Mouse (Mus musculus): ENCODE data around the gene Slc44a1.

DNA sequence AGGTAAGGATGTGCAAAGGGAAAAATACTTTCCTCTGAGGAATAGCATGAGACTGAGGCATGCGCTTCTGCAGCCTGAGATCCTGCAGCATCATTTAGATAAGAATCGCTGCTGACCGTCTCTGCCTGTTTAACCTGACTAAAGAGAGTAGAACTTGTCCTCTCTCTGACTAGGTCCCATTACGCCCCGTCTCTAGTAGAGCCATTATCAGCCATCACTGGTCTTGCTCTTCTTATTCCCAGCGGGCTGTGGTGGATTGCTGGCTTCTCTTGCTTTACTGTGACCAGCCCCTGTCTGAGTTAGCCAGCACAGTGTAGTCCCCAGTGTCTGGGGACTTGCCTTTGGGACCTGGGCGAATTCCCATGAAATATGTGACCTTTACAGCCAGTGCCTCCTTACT is 50.2 kb downstream of the Slc44a1 start:
- no peak for TF ChIP-seq CTCF (IDR thresholded peaks at IDR 0.05; ENCODE audit: extremely low read depth, insufficient read length, insufficient replicate concordance, low read depth, low read length)
- no peak for TF ChIP-seq POLR2A (IDR thresholded peaks at IDR 0.05; ENCODE audit: low read depth, low read length)

Data from small intestine, adult 2 months (tissue).